Comparison of ENCODE assay signal across 17 mouse cellular contexts in genomic region chr14:77608182-77608839, GRCm38 (mm10).
A peak's percentile ranks its signal among the peaks of the same experiment; 100 is the strongest.
DNase-seq lines count a peak whose midpoint lies in the region; ATAC-seq lines count a peak whose summit lies in the region.
"Had no signal": no experiment of that assay in that cellular context is flagged by ENCODE, and none has a peak within 500 bp of the region (broad histone marks: within the 10 kb centered on the region; RNA-seq: fewer than 3 reads in every experiment).

No protein-coding gene starts in this region.

- H3K27me3 ChIP-seq in heart, embryonic 11.5 days (ENCODE audit: control insufficient read depth, insufficient read depth, low read length), result no peaks in the 10 kb centered on the region
- H3K27me3 ChIP-seq: heart, embryonic 15.5 days; hindbrain, embryonic 12.5 days had no signal

- peak; percentile 87 for DNase-seq in heart, adult 11 months
- peak; percentile 19 for DNase-seq in urinary bladder, postnatal 14 days (ENCODE audit: low spot score)
- DNase-seq in urinary bladder, adult 2 months (ENCODE audit: low spot score), result no peak
- DNase-seq in adrenal gland, postnatal 36 days, result peak; percentile 55 to 56
- DNase-seq in telencephalon, adult 2 months (ENCODE audit: low read depth, low spot score), result peak; percentile 41
- no peak for DNase-seq in embryo, embryonic 10.5 days (ENCODE audit: low spot score)
- DNase-seq in spleen, adult 18-20 months, result no peak
- DNase-seq: kidney, postnatal 36 days; lung, postnatal 14 days; thymus, postnatal 4 days had no signal

- H3K9ac ChIP-seq in heart, embryonic 11.5 days (ENCODE audit: low read depth, low read length), result no peak overlapping the region
- H3K9ac ChIP-seq: heart, embryonic 15.5 days; hindbrain, embryonic 12.5 days; liver, embryonic 14.5 days had no signal

- no peak overlapping the region for H3K27ac ChIP-seq in heart, embryonic 11.5 days (ENCODE audit: low read depth, low read length)
- H3K27ac ChIP-seq: heart, embryonic 15.5 days; hindbrain, embryonic 12.5 days; liver, embryonic 14.5 days; midbrain, embryonic 10.5 days had no signal

- no peaks in the 10 kb centered on the region for H3K36me3 ChIP-seq in heart, embryonic 11.5 days (ENCODE audit: control insufficient read depth, insufficient read depth, low read length)
- H3K36me3 ChIP-seq: heart, embryonic 15.5 days; midbrain, embryonic 10.5 days had no signal

- ATAC-seq in heart, embryonic 11.5 days (replicated peaks; ENCODE audit: insufficient number of reproducible peaks, low FRiP score, low TSS enrichment), result no peak
- ATAC-seq: forebrain, embryonic 14.5 days; intestine, embryonic 16.5 days had no signal

- WGBS in heart, embryonic 11.5 days (ENCODE audit: insufficient replicate concordance), result 78% methylated on average over 5 of the region's 5 CpGs

- H3K4me2 ChIP-seq in heart, embryonic 11.5 days, result no peak overlapping the region
- H3K4me2 ChIP-seq: heart, embryonic 15.5 days; hindbrain, embryonic 12.5 days had no signal

- no peaks in the 10 kb centered on the region for H3K4me1 ChIP-seq in heart, embryonic 11.5 days (ENCODE audit: control insufficient read depth, insufficient read depth, low read length)
- H3K4me1 ChIP-seq: heart, embryonic 15.5 days; hindbrain, embryonic 12.5 days; midbrain, embryonic 10.5 days had no signal

- no peaks in the 10 kb centered on the region for H3K9me3 ChIP-seq in heart, embryonic 11.5 days (replicated peaks; ENCODE audit: control insufficient read depth, low read length)
- H3K9me3 ChIP-seq: heart, embryonic 15.5 days; hindbrain, embryonic 12.5 days; midbrain, embryonic 10.5 days had no signal

- no peak overlapping the region for H3K4me3 ChIP-seq in heart, embryonic 11.5 days (ENCODE audit: low read depth, low read length)
- H3K4me3 ChIP-seq: heart, embryonic 15.5 days; hindbrain, embryonic 12.5 days; midbrain, embryonic 10.5 days had no signal

Comparison
In these comparisons a context has a peak if more than half of its experiments do, and no peak if none do; other contexts are left out.
1. DNase-seq: peak in heart, adult 11 months (single experiment), urinary bladder, postnatal 14 days (single experiment), adrenal gland, postnatal 36 days (2 of 2) and telencephalon, adult 2 months (single experiment); none in urinary bladder, adult 2 months (single experiment), embryo, embryonic 10.5 days (single experiment) and spleen, adult 18-20 months (0 of 2).